Mouse (Mus musculus) lung, adult 2 months (tissue): ENCODE measurements at regions not wholly inside any gene's neighbourhood (a gene's known extent, or its start where the extent isn't known, plus 50 kb on each side); places are given as distances from the start of the nearest gene placed in this dataset.

ENCODE experiments used
- CTCF ChIP-seq: fragments of 200-500 bp; IDR thresholded peaks from 2 replicates; pipeline ENCODE4 v1.5.1; 2011; ENCODE audit warnings: mild to moderate bottlenecking, low read length, control low read depth; ENCODE audit not compliant: insufficient read depth
- POLR2A ChIP-seq: fragments of 200-500 bp; IDR thresholded peaks from 2 replicates; pipeline ENCODE4 v1.6.1; 2011; ENCODE audit warnings: low read depth, mild to moderate bottlenecking, control low read depth, low read length, borderline replicate concordance; ENCODE audit errors: extremely low read depth

DNA sequence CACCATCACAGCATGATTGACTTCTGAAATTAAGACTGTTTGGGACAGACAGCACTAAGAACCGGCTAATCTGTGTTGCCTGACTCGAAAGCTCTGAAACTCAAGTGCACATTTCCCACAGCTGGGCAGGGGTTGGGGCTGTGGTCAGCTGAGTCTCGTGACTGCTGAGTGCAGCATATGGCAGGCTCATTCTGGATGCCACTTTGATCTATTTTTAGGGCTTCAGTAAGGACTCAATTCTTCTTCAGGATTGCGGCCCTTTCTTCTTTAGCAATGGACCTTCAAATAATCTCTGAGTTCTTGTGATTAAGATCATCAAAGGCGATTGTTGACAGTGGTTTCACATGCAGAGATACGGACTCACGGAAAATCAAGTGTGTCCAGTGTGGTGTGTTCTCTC, 457.5 kb upstream of the Slc35b3 start:
- TF ChIP-seq CTCF: no peak
- no peak for TF ChIP-seq POLR2A
